Mouse (Mus musculus): Measurements from ENCODE around the gene Bms1. TPM values are rescaled to one million over a fixed set of nuclear protein-coding genes. Genes with fewer than 3 reads are reported as not detected.

Bms1 gene
- 44.3 and 49.2 TPM in 2 replicates for polyA plus RNA-seq (2014; fragmentation: Nextera tagmentation; extraction: Ambion mirVana)

DNA sequence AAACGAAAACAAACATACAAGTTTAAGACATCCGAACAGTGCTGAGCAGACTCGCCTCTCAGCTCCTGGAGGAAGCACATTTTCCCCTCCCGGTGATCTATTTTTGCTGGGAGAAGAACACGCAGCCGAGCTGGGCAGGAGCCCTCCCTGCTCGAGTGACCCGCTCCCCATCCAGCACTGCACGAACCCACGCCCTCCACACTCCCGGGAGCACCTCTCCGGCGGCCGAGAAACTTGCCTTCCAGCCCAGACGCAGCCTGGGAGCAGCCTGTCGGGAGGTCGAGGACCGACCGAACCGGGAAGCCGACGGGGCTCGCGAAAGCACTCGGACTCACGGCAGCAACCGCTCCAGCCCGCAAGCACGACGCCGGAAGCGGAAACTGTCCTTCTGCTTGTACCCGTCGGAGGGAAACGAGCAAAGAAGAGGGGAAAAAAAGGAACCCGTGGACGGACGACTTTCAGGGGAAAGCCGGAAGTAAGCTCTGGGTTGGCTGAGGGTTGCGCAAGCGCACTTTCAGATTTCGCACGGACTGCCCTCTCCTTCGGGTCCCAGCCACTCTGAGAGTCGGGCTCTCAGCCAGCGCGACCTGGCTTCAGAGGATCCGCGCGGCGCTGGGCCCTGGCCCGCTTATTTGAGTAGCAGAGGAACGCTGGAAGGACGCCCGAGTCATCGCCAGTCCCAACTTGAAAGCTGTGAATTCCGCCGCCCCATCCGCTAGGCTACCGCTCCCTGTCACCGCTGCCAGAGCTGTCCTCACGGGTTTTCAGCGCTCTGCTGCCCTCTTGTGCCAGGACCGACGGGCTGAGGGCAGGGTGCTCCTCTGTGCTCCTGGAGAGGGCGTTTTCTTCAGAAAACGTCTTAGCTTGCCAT lies at the start of gene Bms1:
Bms1 (minus strand) TSS at position 425 of the 871 bp plus-strand sequence.
- Histone ChIP-seq H3K4me1 (replicated peaks; ENCODE audit: control insufficient read depth, insufficient read depth, low read length) (peaks cover 3% of the 10 kb centered on the region; the same call in 1 of the 2 replicates), H3K36me3 (ENCODE audit: control insufficient read depth, insufficient read depth, low read length) (peaks cover 3% of the 10 kb centered on the region; the same call in 1 of the 2 replicates), H3K9ac (ENCODE audit: low read length) (peak within 1 kb of the TSS; percentile 85), H3K9me3 (ENCODE audit: control insufficient read depth, low read length) (no peaks in the 10 kb centered on the region), H3K4me3 (ENCODE audit: low read depth, low read length) (peak within 1 kb of the TSS; percentile 89), H3K4me2 (ENCODE audit: low read depth, low read length, severe bottlenecking) (peak within 1 kb of the TSS; percentile 61), H3K27ac (ENCODE audit: low read depth, low read length) (no peak within 1 kb of the TSS), H3K27me3 (ENCODE audit: control insufficient read depth, insufficient read depth, low read length) (no peaks in the 10 kb centered on the region)
- WGBS, result under 1% methylated on average over 67 of the region's 67 CpGs
- ATAC-seq (replicated peaks; ENCODE audit: low FRiP score) (peak; percentile 97), DNase-seq (ENCODE audit: low spot score) (peak; percentile 93)

DNA sequence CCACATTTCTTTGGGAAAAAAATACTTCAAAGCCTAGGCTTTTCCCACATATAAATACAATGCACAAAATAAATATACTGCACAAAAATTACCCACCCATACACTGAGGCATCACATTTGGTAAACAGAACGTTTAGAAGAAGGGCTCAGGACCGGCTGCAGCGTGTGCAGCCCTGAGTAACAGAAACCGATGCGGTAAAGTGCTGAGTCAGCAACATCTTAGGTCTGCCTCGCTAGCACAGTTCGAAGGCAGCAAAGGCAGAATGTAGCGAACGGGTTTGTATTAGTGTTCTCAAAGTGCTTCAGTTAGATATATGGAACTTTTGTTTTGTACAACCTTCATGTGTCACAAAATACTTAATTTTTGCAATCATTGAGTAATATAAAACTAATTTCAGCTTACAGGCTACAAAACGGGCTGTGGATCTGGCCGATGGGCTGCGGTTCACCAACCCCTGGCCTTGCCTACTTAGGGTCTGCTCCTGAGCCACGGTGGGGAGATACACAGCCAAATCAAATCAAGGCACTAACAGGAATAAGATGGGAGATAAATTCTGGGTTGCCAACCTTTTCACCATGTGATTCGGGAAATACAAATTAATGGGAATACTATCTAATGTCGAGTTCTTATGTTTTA lies 42.9 kb upstream of the Bms1 start:
- 81% methylated on average over 15 of the region's 15 CpGs for WGBS
- no peaks in the 10 kb centered on the region for H3K36me3 ChIP-seq (ENCODE audit: control insufficient read depth, insufficient read depth, low read length)
- ATAC-seq (replicated peaks; ENCODE audit: low FRiP score), result no peak

DNA sequence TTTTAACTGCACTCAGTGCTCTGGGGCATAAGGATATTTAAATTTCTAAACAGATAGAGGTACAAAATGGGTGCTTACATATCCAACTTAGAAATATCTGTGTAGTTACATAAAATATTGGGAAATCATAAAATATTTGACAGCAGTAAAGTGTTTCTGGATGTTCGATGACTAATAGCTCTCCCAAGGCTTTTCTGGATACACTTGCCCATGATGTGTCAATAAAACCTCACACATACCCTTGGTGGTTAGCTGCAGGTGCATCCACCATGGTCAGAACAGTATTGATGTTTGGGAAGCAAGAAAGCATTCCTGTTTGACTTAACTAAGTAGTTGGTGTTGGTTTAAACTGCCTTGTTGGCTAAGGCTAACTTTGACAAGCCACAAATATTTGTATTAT lies 38.5 kb upstream of the Bms1 start:
- H3K36me3 ChIP-seq (ENCODE audit: control insufficient read depth, insufficient read depth, low read length), result no peaks in the 10 kb centered on the region
- no peak for ATAC-seq (replicated peaks; ENCODE audit: low FRiP score)
- 100% methylated on average over 1 of the region's 1 CpGs for WGBS

More for the DNA sequence above, 42.9 kb upstream of the Bms1 start:
- Histone ChIP-seq H3K4me1 (replicated peaks; ENCODE audit: control insufficient read depth, insufficient read depth, low read length) (no peaks in the 10 kb centered on the region), H3K4me3 (ENCODE audit: low read depth, low read length) (no peak overlapping the region), H3K27ac (ENCODE audit: low read depth, low read length) (no peak overlapping the region), H3K4me2 (ENCODE audit: low read depth, low read length, severe bottlenecking) (no peak overlapping the region), H3K9ac (ENCODE audit: low read length) (no peak overlapping the region), H3K9me3 (ENCODE audit: control insufficient read depth, low read length) (no peaks in the 10 kb centered on the region), H3K27me3 (ENCODE audit: control insufficient read depth, insufficient read depth, low read length) (no peaks in the 10 kb centered on the region)
- DNase-seq (ENCODE audit: low spot score), result no peak

DNA sequence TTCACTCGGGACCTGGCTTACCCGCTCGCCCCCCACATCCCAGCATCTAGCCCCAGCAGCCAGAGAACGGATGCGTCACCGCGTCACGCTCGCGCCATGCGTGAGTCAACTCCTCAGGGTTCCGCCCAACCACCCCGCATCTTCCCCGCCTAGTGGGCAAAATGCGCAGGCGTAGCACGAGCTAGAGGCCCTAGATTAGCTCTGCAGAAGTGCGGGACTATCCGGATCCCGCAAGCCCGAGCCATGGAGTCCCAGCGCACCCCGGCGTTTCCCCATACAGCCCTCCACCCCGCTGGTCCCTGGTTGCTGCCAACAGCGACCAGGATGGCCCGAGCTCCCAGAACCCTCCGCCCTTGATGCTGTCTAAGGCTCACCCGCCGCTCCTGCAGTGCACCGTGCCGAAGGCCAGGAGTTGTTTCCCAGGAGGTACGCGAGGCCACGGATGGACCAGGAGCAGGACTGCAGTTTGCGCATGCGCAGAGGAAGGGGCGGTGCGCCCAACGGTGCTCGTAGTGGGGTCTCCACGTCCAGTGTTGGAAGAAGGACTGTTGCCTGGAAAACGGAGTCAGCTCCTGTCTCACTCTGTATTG lies 35.9 kb upstream of the Bms1 start, which contains the start of gene Zfp248:
Zfp248 (minus strand) TSS at position 487 of the 590 bp plus-strand sequence.
- under 1% methylated on average over 43 of the region's 43 CpGs for WGBS

More for the DNA sequence above, 38.5 kb upstream of the Bms1 start:
- Histone ChIP-seq H3K4me2 (ENCODE audit: low read depth, low read length, severe bottlenecking) (no peak overlapping the region), H3K27ac (ENCODE audit: low read depth, low read length) (no peak overlapping the region), H3K4me3 (ENCODE audit: low read depth, low read length) (no peak overlapping the region), H3K4me1 (replicated peaks; ENCODE audit: control insufficient read depth, insufficient read depth, low read length) (no peaks in the 10 kb centered on the region; the same call in 1 of the 2 replicates), H3K27me3 (ENCODE audit: control insufficient read depth, insufficient read depth, low read length) (no peaks in the 10 kb centered on the region), H3K9me3 (ENCODE audit: control insufficient read depth, low read length) (no peaks in the 10 kb centered on the region), H3K9ac (ENCODE audit: low read length) (no peak overlapping the region)
- no peak for DNase-seq (ENCODE audit: low spot score)

GRCm38 (mm10) chr6:118454452-118454851 lies 35.2 kb upstream of the Bms1 start:
- H3K4me2 ChIP-seq (ENCODE audit: low read depth, low read length, severe bottlenecking), result peak overlapping the region; percentile 79
- no peak overlapping the region for H3K27ac ChIP-seq (ENCODE audit: low read depth, low read length)
- no peaks in the 10 kb centered on the region for H3K27me3 ChIP-seq (ENCODE audit: control insufficient read depth, insufficient read depth, low read length)
- H3K9ac ChIP-seq (ENCODE audit: low read length), result peak overlapping the region; percentile 90
- 39% methylated on average over 8 of the region's 8 CpGs for WGBS
- peak overlapping the region; percentile 72 for H3K4me3 ChIP-seq (ENCODE audit: low read depth, low read length)
- no peak for ATAC-seq (replicated peaks; ENCODE audit: low FRiP score)
- no peaks in the 10 kb centered on the region; the same call in 1 of the 2 replicates for H3K4me1 ChIP-seq (replicated peaks; ENCODE audit: control insufficient read depth, insufficient read depth, low read length)
- H3K9me3 ChIP-seq (ENCODE audit: control insufficient read depth, low read length), result no peaks in the 10 kb centered on the region
- no peak for DNase-seq (ENCODE audit: low spot score)
- H3K36me3 ChIP-seq (ENCODE audit: control insufficient read depth, insufficient read depth, low read length), result no peaks in the 10 kb centered on the region; the same call in 1 of the 2 replicates

More for the DNA sequence above, 35.9 kb upstream of the Bms1 start, which contains the start of gene Zfp248:
- DNase-seq (ENCODE audit: low spot score) (peak; percentile 94), ATAC-seq (replicated peaks; ENCODE audit: low FRiP score) (peak; percentile 95)
- no peaks in the 10 kb centered on the region for H3K27me3 ChIP-seq (ENCODE audit: control insufficient read depth, insufficient read depth, low read length)
- H3K36me3 ChIP-seq (ENCODE audit: control insufficient read depth, insufficient read depth, low read length), result no peaks in the 10 kb centered on the region; the same call in 1 of the 2 replicates
- peak within 1 kb of the TSS; percentile 89 for H3K27ac ChIP-seq (ENCODE audit: low read depth, low read length)
- H3K4me2 ChIP-seq (ENCODE audit: low read depth, low read length, severe bottlenecking), result peak within 1 kb of the TSS; percentile 79
- no peaks in the 10 kb centered on the region for H3K9me3 ChIP-seq (ENCODE audit: control insufficient read depth, low read length)
- peak within 1 kb of the TSS; percentile 72 for H3K4me3 ChIP-seq (ENCODE audit: low read depth, low read length)
- H3K4me1 ChIP-seq (replicated peaks; ENCODE audit: control insufficient read depth, insufficient read depth, low read length), result no peaks in the 10 kb centered on the region; the same call in 1 of the 2 replicates
- H3K9ac ChIP-seq (ENCODE audit: low read length), result peak within 1 kb of the TSS; percentile 90

- WGBS, result 79% methylated on average over 4 of the region's 4 CpGs
- no peak overlapping the region for H3K4me2 ChIP-seq (ENCODE audit: low read depth, low read length, severe bottlenecking)
- DNase-seq (ENCODE audit: low spot score) (no peak), ATAC-seq (replicated peaks; ENCODE audit: low FRiP score) (no peak)
- no peak overlapping the region for H3K4me3 ChIP-seq (ENCODE audit: low read depth, low read length)
- no peaks in the 10 kb centered on the region for H3K27me3 ChIP-seq (ENCODE audit: control insufficient read depth, insufficient read depth, low read length)
- H3K4me1 ChIP-seq (replicated peaks; ENCODE audit: control insufficient read depth, insufficient read depth, low read length), result no peaks in the 10 kb centered on the region
- H3K36me3 ChIP-seq (ENCODE audit: control insufficient read depth, insufficient read depth, low read length), result peaks cover 16% of the 10 kb centered on the region
- no peak overlapping the region for H3K9ac ChIP-seq (ENCODE audit: low read length)
- H3K27ac ChIP-seq (ENCODE audit: low read depth, low read length), result no peak overlapping the region
- peaks cover 4% of the 10 kb centered on the region; the same call in 1 of the 2 replicates for H3K9me3 ChIP-seq (ENCODE audit: control insufficient read depth, low read length)
These were observed 12.2 kb upstream of the Bms1 start for GRCm38 (mm10) chr6:118431502-118431901.

GRCm38 (mm10) chr6:118426666-118427065 lies 7.4 kb upstream of the Bms1 start:
- Histone ChIP-seq H3K36me3 (ENCODE audit: control insufficient read depth, insufficient read depth, low read length) (peaks cover 16% of the 10 kb centered on the region), H3K27ac (ENCODE audit: low read depth, low read length) (no peak overlapping the region), H3K9me3 (ENCODE audit: control insufficient read depth, low read length) (peaks cover 4% of the 10 kb centered on the region; the same call in 1 of the 2 replicates), H3K27me3 (ENCODE audit: control insufficient read depth, insufficient read depth, low read length) (no peaks in the 10 kb centered on the region), H3K4me1 (replicated peaks; ENCODE audit: control insufficient read depth, insufficient read depth, low read length) (no peaks in the 10 kb centered on the region), H3K9ac (ENCODE audit: low read length) (no peak overlapping the region), H3K4me2 (ENCODE audit: low read depth, low read length, severe bottlenecking) (no peak overlapping the region), H3K4me3 (ENCODE audit: low read depth, low read length) (no peak overlapping the region)
- ATAC-seq (replicated peaks; ENCODE audit: low FRiP score) (no peak), DNase-seq (ENCODE audit: low spot score) (no peak)
- 98% methylated on average over 1 of the region's 1 CpGs for WGBS

DNA sequence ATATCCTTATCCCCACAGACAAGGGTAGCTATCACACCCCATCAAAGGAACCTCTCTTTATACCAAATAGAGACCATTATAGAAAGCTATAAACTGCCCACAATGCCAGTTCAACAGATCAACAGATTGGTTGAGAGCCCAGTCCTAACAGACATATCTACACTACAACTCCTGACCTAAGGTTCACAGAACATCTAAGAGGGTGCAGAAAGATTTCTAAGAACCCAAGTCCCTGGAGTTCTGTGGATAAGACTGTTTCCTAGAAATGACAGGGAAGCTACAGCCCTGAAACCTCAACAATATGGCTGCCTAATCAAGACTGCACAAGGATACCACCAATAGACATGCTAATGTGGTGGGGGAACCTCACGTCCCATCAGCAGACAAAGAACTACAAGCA lies 8.8 kb downstream of the Bms1 start:
- Histone ChIP-seq H3K27ac (ENCODE audit: low read depth, low read length) (no peak overlapping the region), H3K9me3 (ENCODE audit: control insufficient read depth, low read length) (no peaks in the 10 kb centered on the region), H3K27me3 (ENCODE audit: control insufficient read depth, insufficient read depth, low read length) (no peaks in the 10 kb centered on the region), H3K36me3 (ENCODE audit: control insufficient read depth, insufficient read depth, low read length) (peaks cover 8% of the 10 kb centered on the region; the same call in 1 of the 2 replicates), H3K4me3 (ENCODE audit: low read depth, low read length) (no peak overlapping the region), H3K4me2 (ENCODE audit: low read depth, low read length, severe bottlenecking) (no peak overlapping the region), H3K4me1 (replicated peaks; ENCODE audit: control insufficient read depth, insufficient read depth, low read length) (no peaks in the 10 kb centered on the region), H3K9ac (ENCODE audit: low read length) (no peak overlapping the region)
- ATAC-seq (replicated peaks; ENCODE audit: low FRiP score), result no peak
- DNase-seq (ENCODE audit: low spot score), result no peak
- 73% methylated on average over 1 of the region's 1 CpGs for WGBS
